Mouse (Mus musculus): ENCODE measurements around the gene Dnttip2. TPM values are rescaled to one million over a fixed set of nuclear protein-coding genes. Genes with fewer than 3 reads are reported as not detected.

Gene Dnttip2
- polyA plus RNA-seq (2012; rRNA removed): 63.0 and 71.4 TPM in 2 replicates

DNA sequence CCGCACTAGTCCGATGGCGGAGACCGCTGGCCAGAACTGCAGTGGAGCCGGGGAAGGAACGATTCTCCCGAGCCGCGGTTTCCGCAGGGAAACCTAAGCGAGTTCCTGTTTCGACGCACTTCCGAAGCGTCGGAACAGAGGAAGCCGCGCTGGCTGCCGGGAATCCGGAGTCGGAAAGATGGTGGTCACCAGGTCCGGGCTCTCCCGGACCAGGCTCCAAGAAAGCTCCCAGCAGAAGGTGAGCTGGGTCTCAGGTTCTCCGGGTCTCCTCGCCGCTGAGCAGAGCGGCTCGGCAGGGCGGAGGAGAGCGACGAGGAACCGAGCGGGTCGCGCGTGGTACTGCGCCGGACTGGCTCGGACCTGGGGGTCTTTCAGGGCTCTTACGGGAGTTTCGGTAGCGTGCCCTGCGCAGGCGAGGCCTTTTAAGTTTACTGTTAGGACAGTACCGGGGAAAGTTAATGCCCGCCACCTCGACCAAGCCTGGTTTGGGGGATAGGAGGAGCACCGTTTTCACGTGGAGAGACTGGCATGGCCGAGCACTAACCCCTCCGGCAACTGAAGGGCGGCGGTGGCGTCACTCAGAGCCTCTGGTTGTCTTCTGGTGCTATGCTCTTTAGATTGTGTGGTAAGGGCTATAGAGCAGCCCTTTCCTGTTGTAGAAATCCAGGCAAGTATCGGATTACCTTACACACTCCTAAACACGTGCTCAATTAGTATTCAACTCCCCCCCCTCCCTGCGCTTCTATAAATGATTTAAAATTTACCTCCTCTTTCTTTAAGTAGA lies at the start of gene Dnttip2:
TSS of gene Dnttip2 (plus strand) at position 148 of the 784 bp plus-strand sequence.

GRCm38 (mm10) chr3:122245215-122245877 lies 28.8 kb upstream of the Dnttip2 start, which contains the start of gene Gclm:
Gene Gclm (plus strand): TSS chr3:122245557.

DNA sequence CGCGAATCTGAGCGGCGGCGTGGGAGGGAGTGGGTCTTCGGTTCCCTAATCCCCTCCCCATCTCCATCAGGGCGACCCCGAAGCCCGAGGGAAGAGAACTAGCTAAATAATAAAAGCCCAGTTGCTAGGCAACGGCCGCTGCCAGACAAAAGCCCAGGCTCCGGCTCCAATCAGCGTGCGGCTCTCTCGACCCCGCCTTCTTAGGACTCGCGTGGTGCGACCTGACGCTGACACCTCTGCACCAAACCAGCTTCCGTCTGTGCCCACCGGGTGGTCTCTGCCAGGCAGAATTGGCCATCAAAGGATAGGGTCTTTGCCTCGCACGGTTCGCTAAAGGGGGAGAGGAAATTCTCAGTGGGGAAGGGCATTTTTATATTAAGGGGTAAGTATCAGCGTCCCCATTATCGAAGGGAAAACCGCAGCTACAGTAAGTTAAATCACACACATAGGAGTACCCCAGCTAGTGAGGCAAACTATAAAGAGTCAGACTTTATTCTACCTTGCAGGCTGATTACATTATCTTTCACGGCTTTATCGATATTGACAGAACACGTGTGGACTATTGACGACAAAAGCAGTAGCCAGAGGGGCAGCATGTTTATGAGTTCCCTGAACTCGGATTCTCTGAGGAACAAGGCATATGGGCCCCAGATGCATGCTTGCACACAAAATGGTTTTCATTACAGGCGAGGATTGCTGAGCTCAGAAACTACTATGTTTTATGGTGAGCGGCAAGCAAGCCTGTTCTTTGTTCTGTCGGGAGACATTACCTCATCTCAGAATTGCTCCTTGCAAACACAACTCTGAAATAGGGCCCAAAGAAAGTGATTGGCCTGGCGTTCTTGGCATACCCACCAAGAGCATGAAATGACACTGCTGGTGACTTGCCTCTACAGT lies 20.0 kb downstream of the Dnttip2 start, which contains the start of gene Bcar3:
TSS of gene Bcar3 (plus strand) at position 183 of the 897 bp plus-strand sequence.

Other genes starting within 250 kb of the Dnttip2 start
- gene Abca4, start 229.9 kb upstream of the Dnttip2 start, polyA plus RNA-seq (2012; rRNA removed): 2.4 and 3.3 TPM in 2 replicates
- 34.2 and 39.3 TPM in 2 replicates for gene Gclm, start 28.8 kb upstream of the Dnttip2 start, polyA plus RNA-seq (2012; rRNA removed)
- 10.1 and 14.5 TPM in 2 replicates for gene Bcar3, start 19.7 kb downstream of the Dnttip2 start, polyA plus RNA-seq (2012; rRNA removed)

Data from central nervous system, embryonic 11.5 days (tissue).